Mouse (Mus musculus) C2C12 (cell line): ENCODE results near the gene Tmem139.

ENCODE experiments used
- CEBPB ChIP-seq: IDR thresholded peaks from one replicate; pipeline ENCODE4 v1.6.1; 2011; ENCODE audit warnings: low read depth, mild to moderate bottlenecking, control low read depth, moderate library complexity
- CTCF ChIP-seq: IDR thresholded peaks from one replicate; pipeline ENCODE4 v1.5.1; 2011; ENCODE audit not compliant: control insufficient read depth, insufficient read depth, insufficient read length
- FOSL1 ChIP-seq: IDR thresholded peaks from one replicate; pipeline ENCODE4 v1.8.0; 2011; ENCODE audit warnings: mild to moderate bottlenecking, low read length; ENCODE audit not compliant: poor library complexity, insufficient read depth, severe bottlenecking
- MAX ChIP-seq: IDR thresholded peaks from one replicate; pipeline ENCODE4 v1.6.1; 2011; ENCODE audit warnings: mild to moderate bottlenecking, control low read depth
- MYOD1 ChIP-seq: IDR thresholded peaks from one replicate; pipeline ENCODE4 v1.6.1; 2011; ENCODE audit warnings: low read depth; ENCODE audit not compliant: control insufficient read depth, insufficient read length
- MYOG ChIP-seq: IDR thresholded peaks from one replicate; pipeline ENCODE4 v1.6.1; 2011; ENCODE audit not compliant: control insufficient read depth, insufficient read length; ENCODE audit errors: extremely low read depth
- USF1 ChIP-seq: IDR thresholded peaks from one replicate; pipeline ENCODE4 v1.6.1; 2011; ENCODE audit warnings: low read depth, mild to moderate bottlenecking, control low read depth, moderate library complexity

GRCm38 (mm10) chr6:42215028-42215427 is 46.7 kb upstream of the Tmem139 start, which contains the start of gene Tas2r144:
- TF ChIP-seq MYOG (no peak), MYOD1 (no peak), CTCF (no peak), USF1 (no peak), MAX (no peak), CEBPB (no peak), FOSL1 (no peak)
